In genomic region chr5:144998491-144998890, GRCm38 (mm10) we compare ENCODE assay signal across 11 mouse cellular contexts. TPM values are rescaled to one million over a fixed set of nuclear protein-coding genes. Genes with fewer than 3 reads are reported as not detected.
DNase-seq lines count a peak whose midpoint lies in the region; ATAC-seq and TF ChIP-seq lines count a peak whose summit lies in the region.
"Had no signal": no experiment of that assay in that cellular context is flagged by ENCODE, and none has a peak within 500 bp of the region (broad histone marks: within the 10 kb centered on the region; RNA-seq: fewer than 3 reads in every experiment).

No protein-coding gene starts in this region.

- H3K4me1 ChIP-seq in lung, postnatal 0 days (ENCODE audit: insufficient read depth, low read depth, low read length) = no peaks in the 10 kb centered on the region
- no peaks in the 10 kb centered on the region for H3K4me1 ChIP-seq in stomach, postnatal 0 days (replicated peaks; ENCODE audit: control insufficient read depth, insufficient read depth)
- H3K4me1 ChIP-seq in kidney, embryonic 15.5 days = no peaks in the 10 kb centered on the region
- H3K4me1 ChIP-seq: heart, embryonic 10.5 days had no signal

- H3K36me3 ChIP-seq in lung, postnatal 0 days (ENCODE audit: insufficient read depth, low read length) = no peaks in the 10 kb centered on the region
- H3K36me3 ChIP-seq in stomach, postnatal 0 days (ENCODE audit: control insufficient read depth, insufficient read depth, low read length) = no peaks in the 10 kb centered on the region
- no peaks in the 10 kb centered on the region for H3K36me3 ChIP-seq in kidney, embryonic 15.5 days
- H3K36me3 ChIP-seq: heart, embryonic 10.5 days had no signal

- no peak overlapping the region for H3K4me2 ChIP-seq in lung, postnatal 0 days (replicated peaks; ENCODE audit: low read depth, low read length)
- H3K4me2 ChIP-seq in stomach, postnatal 0 days (replicated peaks; ENCODE audit: low read depth) = no peak overlapping the region
- no peak overlapping the region for H3K4me2 ChIP-seq in kidney, embryonic 15.5 days

- no peaks in the 10 kb centered on the region for H3K9me3 ChIP-seq in lung, postnatal 0 days (ENCODE audit: low read length)
- H3K9me3 ChIP-seq in stomach, postnatal 0 days (ENCODE audit: control insufficient read depth, low read length) = no peaks in the 10 kb centered on the region
- no peaks in the 10 kb centered on the region for H3K9me3 ChIP-seq in kidney, embryonic 15.5 days (replicated peaks)
- H3K9me3 ChIP-seq: heart, embryonic 10.5 days had no signal

- DNase-seq in CD4-positive, CD25-positive, alpha-beta regulatory T cell, adult 2 months (ENCODE audit: low read depth, low spot score) = peak; percentile 46
- peak; percentile 40 for DNase-seq in lung, postnatal 0 days (ENCODE audit: low spot score)
- no peak for DNase-seq in lung, postnatal 10 days
- DNase-seq in embryo, embryonic 11.5 days (ENCODE audit: low read depth, low spot score) = peak; percentile 13
- DNase-seq in stomach, postnatal 0 days (ENCODE audit: low spot score) = peak; percentile 47
- DNase-seq in right cerebral cortex, adult 18-20 months = no peak
- DNase-seq: cerebellum, adult 8-10 months had no signal

- no peak for TF ChIP-seq EP300 in lung, postnatal 0 days (IDR thresholded peaks at IDR 0.05)
- TF ChIP-seq EP300 in stomach, postnatal 0 days (optimal IDR thresholded peaks at IDR 0.05) = no peak

- no peaks in the 10 kb centered on the region for H3K27me3 ChIP-seq in lung, postnatal 0 days (replicated peaks; ENCODE audit: insufficient read depth, low read length)
- H3K27me3 ChIP-seq in stomach, postnatal 0 days (ENCODE audit: control insufficient read depth, insufficient read depth, low read length) = no peaks in the 10 kb centered on the region
- H3K27me3 ChIP-seq in kidney, embryonic 15.5 days = no peaks in the 10 kb centered on the region

- no peak overlapping the region for H3K9ac ChIP-seq in lung, postnatal 0 days (replicated peaks; ENCODE audit: low read depth)
- H3K9ac ChIP-seq in stomach, postnatal 0 days (ENCODE audit: low read length) = no peak overlapping the region
- H3K9ac ChIP-seq in kidney, embryonic 15.5 days = no peak overlapping the region

- H3K27ac ChIP-seq in lung, postnatal 0 days (ENCODE audit: low read length) = no peak overlapping the region
- no peak overlapping the region for H3K27ac ChIP-seq in stomach, postnatal 0 days (replicated peaks)
- no peak overlapping the region for H3K27ac ChIP-seq in kidney, embryonic 15.5 days
- H3K27ac ChIP-seq: heart, embryonic 10.5 days; macrophage had no signal

- ATAC-seq in CD4-positive, CD25-positive, alpha-beta regulatory T cell, adult 4 months = no peak
- no peak for ATAC-seq in lung, postnatal 0 days
- ATAC-seq in stomach, postnatal 0 days (ENCODE audit: low FRiP score, low TSS enrichment) = no peak
- ATAC-seq in kidney, embryonic 15.5 days (replicated peaks; ENCODE audit: low FRiP score) = no peak

- no peak overlapping the region for H3K4me3 ChIP-seq in lung, postnatal 0 days (ENCODE audit: low read depth, low read length)
- no peak overlapping the region for H3K4me3 ChIP-seq in stomach, postnatal 0 days (ENCODE audit: low read depth, low read length)
- no peak overlapping the region for H3K4me3 ChIP-seq in kidney, embryonic 15.5 days (replicated peaks)
- H3K4me3 ChIP-seq: heart, embryonic 10.5 days had no signal

- WGBS in lung, postnatal 0 days = 34% methylated on average over 2 of the region's 2 CpGs
- WGBS in stomach, postnatal 0 days = 45% methylated on average over 2 of the region's 2 CpGs
- 35% methylated on average over 2 of the region's 2 CpGs for WGBS in kidney, embryonic 15.5 days

- TF ChIP-seq CTCF in lung, postnatal 0 days (IDR thresholded peaks at IDR 0.05) = peak; percentile 63
- peak; percentile 74 for TF ChIP-seq CTCF in stomach, postnatal 0 days (IDR thresholded peaks at IDR 0.05; ENCODE audit: low read depth)

RNA-seq across cellular contexts. Expression of gene Smurf1, which starts 32.8 kb away (rescaled TPM):
- 1 to 10 TPM; 4.6 to 4.8 TPM for polyA plus RNA-seq in CD4-positive, CD25-positive, alpha-beta regulatory T cell, adult 4 months (2017; shearing (Covaris generic))
- polyA plus RNA-seq in lung, postnatal 0 days (2015; fragmentation: Nextera tagmentation; extraction: Ambion mirVana) = 12.5 and 13.2 TPM in 2 replicates
- polyA plus RNA-seq in stomach, postnatal 0 days (2015; fragmentation: Nextera tagmentation; extraction: Ambion mirVana) = 11.2 and 11.6 TPM in 2 replicates
- polyA plus RNA-seq in kidney, embryonic 15.5 days (2015; fragmentation: Nextera tagmentation; extraction: Ambion mirVana) = 14.0 and 15.4 TPM in 2 replicates

RNA-seq across cellular contexts. Expression of gene Gm4871, which starts 34.1 kb away (rescaled TPM):
- not detected for polyA plus RNA-seq in CD4-positive, CD25-positive, alpha-beta regulatory T cell, adult 4 months (2017; shearing (Covaris generic))
- polyA plus RNA-seq in lung, postnatal 0 days (2015; fragmentation: Nextera tagmentation; extraction: Ambion mirVana) = not detected in 2 replicates
- polyA plus RNA-seq in stomach, postnatal 0 days (2015; fragmentation: Nextera tagmentation; extraction: Ambion mirVana) = not detected in 2 replicates
- not detected in 2 replicates for polyA plus RNA-seq in kidney, embryonic 15.5 days (2015; fragmentation: Nextera tagmentation; extraction: Ambion mirVana)
- polyA plus RNA-seq: heart, embryonic 10.5 days; macrophage had no signal

RNA-seq across cellular contexts. Expression of gene 1700018F24Rik, which starts 44.3 kb away (rescaled TPM):
- polyA plus RNA-seq in CD4-positive, CD25-positive, alpha-beta regulatory T cell, adult 4 months (2017; shearing (Covaris generic)) = not detected
- polyA plus RNA-seq in lung, postnatal 0 days (2015; fragmentation: Nextera tagmentation; extraction: Ambion mirVana) = 0.56 and 0.73 TPM in 2 replicates
- polyA plus RNA-seq in stomach, postnatal 0 days (2015; fragmentation: Nextera tagmentation; extraction: Ambion mirVana) = not detected in 2 replicates
- polyA plus RNA-seq in kidney, embryonic 15.5 days (2015; fragmentation: Nextera tagmentation; extraction: Ambion mirVana) = not detected in 2 replicates
- polyA plus RNA-seq: heart, embryonic 10.5 days; macrophage had no signal

Comparison
In these comparisons a context has a peak if more than half of its experiments do, and no peak if none do; other contexts are left out.
1. DNase-seq: peak in CD4-positive, CD25-positive, alpha-beta regulatory T cell, adult 2 months (single experiment), lung, postnatal 0 days (single experiment), embryo, embryonic 11.5 days (single experiment) and stomach, postnatal 0 days (single experiment); none in lung, postnatal 10 days (single experiment) and right cerebral cortex, adult 18-20 months (single experiment).